Mouse (Mus musculus): ENCODE data around the gene Thnsl1.

Gene Thnsl1

GRCm38 (mm10) chr2:21204912-21205830, at the start of gene Thnsl1, which contains the start of gene Enkur:
Gene Thnsl1, plus strand, starts transcription at chr2:21205724.
Gene Enkur, minus strand, starts transcription at chr2:21205365.
- DNase-seq (ENCODE audit: low spot score): peak; percentile 99

DNA sequence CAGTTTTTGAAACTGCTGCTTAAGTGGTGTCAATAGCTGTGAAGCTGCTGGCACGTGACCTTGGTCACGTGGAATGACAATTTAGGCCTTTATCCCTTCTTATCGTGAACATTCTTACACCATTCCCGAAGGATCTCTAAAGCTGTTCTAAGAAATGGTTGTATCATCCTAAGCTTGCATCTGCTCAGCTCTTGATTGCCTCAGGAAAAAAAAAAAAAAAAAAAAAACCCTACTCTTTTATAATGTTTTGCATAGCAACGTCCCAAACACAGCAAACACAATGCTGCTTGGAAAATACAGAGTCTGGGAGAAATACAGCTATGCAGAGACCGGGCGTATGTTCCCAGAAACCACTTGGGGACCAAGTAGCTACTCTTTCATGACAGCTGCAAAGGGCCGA, 41.2 kb upstream of the Thnsl1 start:
- no peak for DNase-seq (ENCODE audit: low spot score)

GRCm38 (mm10) chr2:21167916-21168315, 37.6 kb upstream of the Thnsl1 start:
- DNase-seq (ENCODE audit: low spot score): no peak

DNA sequence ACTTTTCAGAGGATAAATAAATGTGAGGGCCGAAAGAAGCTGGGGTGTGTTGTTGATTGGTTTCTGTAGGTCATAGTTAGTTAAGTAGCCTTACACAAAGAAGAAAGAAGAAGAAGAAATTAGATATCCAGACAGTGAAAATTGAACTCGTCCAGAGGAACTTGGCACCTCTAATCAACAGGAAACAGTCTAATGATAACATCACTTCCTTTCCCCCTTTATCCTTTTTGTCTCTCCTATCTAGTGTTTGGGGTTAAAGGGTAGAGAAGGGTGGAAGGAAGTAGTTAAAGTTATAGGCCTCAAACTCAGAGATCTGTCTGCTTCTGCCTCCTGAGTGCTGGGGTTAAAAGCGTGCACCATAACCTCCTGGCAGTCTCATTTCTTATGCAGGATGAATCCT, 32.7 kb upstream of the Thnsl1 start:
- no peak for DNase-seq (ENCODE audit: low spot score)

DNA sequence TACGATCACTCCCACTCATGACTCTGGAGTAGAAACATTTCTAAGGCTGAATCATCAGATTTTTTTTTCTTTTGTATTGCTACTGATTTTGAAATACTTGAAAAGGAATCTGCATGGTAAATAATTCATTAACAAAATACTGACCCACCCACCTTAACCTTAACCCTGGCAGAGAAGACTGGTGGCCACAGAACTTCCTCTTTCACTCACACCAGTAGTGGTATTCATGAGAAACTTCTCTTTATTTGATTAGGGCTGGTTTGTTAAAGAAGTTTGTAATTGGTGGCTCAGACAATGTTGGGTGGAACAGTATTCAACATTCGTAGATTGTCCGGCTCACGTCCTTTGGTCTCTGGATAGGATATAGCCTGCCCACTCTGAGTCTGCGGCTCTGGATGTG, 26.4 kb upstream of the Thnsl1 start:
- no peak for DNase-seq (ENCODE audit: low spot score)

DNA sequence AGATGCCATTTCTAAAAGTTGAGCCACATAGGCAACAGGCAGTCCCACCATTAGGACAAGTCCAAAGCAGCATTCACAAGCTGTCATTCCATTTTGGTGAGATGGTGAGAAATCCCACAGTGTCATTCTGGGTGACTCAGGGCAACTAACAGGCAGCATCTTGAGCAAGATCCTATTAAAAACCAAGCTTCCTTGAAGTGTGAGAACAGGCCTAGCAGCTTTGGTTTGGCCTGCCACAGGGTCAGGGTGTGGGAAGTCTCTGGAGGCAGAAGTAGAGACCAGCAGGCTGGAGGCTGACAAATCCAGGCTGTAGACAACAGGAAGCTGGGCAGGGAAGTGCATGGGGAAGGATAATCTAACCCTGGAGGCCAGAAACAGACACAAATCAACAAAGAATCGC, 22.7 kb upstream of the Thnsl1 start:
- DNase-seq (ENCODE audit: low spot score): no peak

DNA sequence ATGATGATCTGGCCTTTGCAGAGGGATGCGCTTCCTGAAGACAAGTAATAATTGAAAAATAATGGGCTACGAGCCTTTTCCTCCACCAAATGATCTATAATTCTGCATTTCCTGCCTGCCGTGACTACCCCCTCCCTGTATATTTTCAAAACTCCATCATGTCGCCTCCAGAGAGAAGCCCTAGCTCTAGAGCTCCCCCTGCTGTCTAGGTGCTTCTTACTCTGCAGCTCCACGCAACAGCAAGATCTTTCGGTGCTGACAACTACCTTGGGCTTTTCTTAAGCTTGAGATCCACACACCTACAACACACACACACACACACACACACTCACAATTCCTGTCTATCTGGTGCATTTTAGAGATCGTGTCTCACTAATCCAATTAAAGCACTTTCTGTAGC, 17.9 kb upstream of the Thnsl1 start:
- peak; percentile 35 for DNase-seq (ENCODE audit: low spot score)

GRCm38 (mm10) chr2:21188610-21189009, 16.9 kb upstream of the Thnsl1 start:
- DNase-seq (ENCODE audit: low spot score): no peak

GRCm38 (mm10) chr2:21191232-21191631, 14.3 kb upstream of the Thnsl1 start:
- DNase-seq (ENCODE audit: low spot score): no peak

GRCm38 (mm10) chr2:21195233-21195632, 10.3 kb upstream of the Thnsl1 start:
- no peak for DNase-seq (ENCODE audit: low spot score)

GRCm38 (mm10) chr2:21199051-21199450, 6.5 kb upstream of the Thnsl1 start:
- no peak for DNase-seq (ENCODE audit: low spot score)

DNA sequence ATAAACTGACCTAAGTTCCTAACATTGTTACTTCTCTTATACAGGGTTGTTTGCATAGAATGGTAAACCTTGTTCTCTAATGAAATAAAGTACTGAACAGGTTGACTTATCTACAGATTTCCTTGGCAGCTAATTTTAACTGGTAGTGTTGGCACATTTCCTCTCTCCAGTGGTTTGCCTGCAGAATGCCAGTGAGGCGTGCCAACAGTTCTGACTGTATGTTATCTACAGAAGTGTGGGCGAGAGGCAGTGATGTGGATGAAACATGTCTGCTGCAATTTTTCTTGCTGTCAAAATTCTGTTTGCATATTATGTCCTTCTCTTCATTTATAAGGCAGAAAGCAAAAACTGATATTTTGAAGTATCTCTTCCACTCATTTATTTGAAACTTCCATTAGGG, 2.8 kb upstream of the Thnsl1 start:
- no peak for DNase-seq (ENCODE audit: low spot score)

GRCm38 (mm10) chr2:21205831-21206159, 271 bp downstream of the Thnsl1 start:
- no peak for DNase-seq (ENCODE audit: low spot score)

DNA sequence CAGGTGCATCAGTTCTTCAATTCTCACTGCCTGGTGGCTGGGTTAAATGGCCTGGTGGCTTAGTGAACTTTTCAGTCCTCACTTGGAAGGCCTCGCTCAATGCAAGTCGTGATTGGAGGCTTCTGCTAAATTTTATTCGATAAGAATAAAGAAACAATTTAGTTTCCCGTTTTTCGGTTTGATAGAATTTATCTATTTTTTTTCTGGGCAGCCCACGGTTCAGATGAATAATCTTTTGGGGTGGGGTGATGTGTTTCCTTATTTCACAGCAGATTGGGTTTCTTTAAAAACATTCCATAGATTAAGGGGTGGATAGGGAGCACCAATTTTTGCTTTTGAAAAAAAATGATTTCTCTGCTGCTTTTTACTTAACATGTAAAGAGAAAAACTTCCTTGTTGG, 754 bp downstream of the Thnsl1 start:
- no peak for DNase-seq (ENCODE audit: low spot score)

DNA sequence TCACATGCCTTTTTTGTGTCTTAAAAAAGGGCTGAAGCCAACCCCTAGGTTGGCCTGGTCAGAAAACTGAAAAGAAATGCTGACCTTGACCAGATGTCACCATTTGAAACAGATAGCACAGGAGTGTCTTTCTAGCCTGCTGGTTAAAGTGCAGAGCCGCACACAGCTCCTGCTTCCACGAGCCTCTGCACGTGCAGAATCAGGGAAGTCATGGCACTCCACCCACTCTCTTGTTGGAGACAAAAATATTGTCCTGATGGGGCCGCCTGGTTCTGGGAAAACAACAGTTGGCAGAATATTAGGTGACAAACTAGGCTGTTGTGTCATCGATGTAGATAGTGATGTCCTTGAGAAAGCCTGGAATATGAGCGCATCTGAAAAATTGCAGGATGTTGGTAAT, 5.8 kb downstream of the Thnsl1 start:
- no peak for DNase-seq (ENCODE audit: low spot score)

DNA sequence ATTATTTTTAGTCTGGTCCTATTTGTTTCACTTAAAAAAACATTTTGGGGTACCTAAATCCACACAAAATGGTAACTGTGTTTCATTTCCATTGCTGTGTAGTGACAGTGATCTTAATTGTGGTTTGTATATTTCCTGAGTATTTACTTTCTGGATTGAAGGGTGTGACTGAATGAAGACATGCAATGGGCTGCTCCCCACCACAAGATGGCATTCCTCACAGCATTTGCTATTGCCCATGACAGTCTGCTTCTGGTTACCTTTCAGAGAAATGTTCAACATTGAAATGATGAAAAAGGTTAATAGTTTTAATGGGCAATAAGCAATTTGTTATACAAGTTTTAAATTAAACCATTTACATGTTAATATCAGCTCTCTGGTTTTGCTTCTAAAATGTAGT, 8.8 kb downstream of the Thnsl1 start:
- no peak for DNase-seq (ENCODE audit: low spot score)

DNA sequence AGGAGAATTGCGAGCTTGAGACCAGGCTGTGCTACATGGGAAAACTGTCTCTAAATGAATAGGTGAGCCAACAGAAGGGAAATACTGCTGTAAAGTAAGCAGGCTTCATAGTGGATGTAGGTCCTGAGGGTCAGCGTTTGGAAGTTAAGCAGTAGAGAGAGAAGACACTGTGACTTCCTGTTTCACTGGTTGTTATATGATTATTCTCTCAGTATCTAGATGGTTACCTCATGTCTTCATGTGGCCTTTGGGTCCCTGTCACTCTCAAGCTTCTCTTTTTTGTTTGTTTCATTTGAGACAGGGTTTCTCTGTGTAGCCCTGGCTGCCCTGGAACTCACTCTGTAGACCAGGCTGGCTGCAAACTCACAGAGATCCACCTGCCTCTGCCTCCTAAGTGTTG, 9.8 kb downstream of the Thnsl1 start:
- DNase-seq (ENCODE audit: low spot score): no peak

GRCm38 (mm10) chr2:21222453-21223384, 17.2 kb downstream of the Thnsl1 start:
- DNase-seq (ENCODE audit: low spot score): no peak

DNA sequence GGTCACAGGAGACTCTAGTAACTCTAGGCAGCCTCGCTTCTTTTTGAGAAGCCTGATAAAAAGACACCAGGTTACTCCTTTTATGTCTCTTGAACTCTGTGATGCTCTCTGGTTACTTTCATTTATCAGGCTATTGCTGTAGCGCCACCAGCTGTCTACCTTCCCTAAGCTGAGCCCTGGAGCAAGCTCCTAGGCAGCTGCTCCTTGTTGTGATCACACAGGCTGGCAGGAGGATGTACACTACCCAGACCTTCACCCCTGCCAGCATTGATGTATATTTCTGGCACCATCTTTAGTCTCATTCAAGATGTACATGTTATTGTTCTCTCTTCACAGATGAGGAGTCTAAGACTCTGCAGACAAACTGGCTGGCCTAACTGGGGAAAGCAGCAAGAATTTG, 24.8 kb downstream of the Thnsl1 start:
- no peak for DNase-seq (ENCODE audit: low spot score)

DNA sequence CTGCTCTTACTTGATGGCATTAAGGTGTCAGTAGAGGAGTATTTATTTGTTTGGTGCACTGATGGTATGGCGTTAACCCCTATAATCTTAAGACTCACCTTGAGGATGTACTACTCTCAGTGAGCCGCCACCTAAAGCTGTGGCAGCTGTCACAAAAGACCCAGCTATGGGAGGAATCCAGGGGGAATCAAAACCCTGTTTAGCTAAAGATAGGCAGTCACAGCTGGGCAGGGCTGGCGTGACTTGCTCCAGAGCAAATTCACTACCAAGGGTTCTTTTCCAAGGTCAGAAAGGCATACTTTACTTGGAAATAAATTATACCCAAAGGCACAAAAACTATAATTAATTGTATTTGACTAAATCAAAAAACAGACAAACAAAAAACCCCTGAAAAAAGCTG, 25.6 kb downstream of the Thnsl1 start:
- DNase-seq (ENCODE audit: low spot score): no peak

GRCm38 (mm10) chr2:21234871-21235648, 29.5 kb downstream of the Thnsl1 start:
- DNase-seq (ENCODE audit: low spot score): no peak

- DNase-seq (ENCODE audit: low spot score): no peak
Measured at GRCm38 (mm10) chr2:21235844-21236386, 30.4 kb downstream of the Thnsl1 start.
